Mouse (Mus musculus): Measurements from ENCODE around the gene Cdc5l. TPM values are rescaled to one million over a fixed set of nuclear protein-coding genes. Genes with fewer than 3 reads are reported as not detected.

The Cdc5l gene
- total and polyA plus RNA-seq, 3 experiments, result 7.3 to 40.5 (median 39.4) TPM

GRCm38 (mm10) chr17:45403207-45403606, 30.3 kb downstream of the Cdc5l start:
- Histone ChIP-seq H3K9ac (ENCODE audit: low read depth, low read length) (no peak overlapping the region), H3K4me3 (no peak overlapping the region), H3K27me3 (ENCODE audit: control insufficient read depth, insufficient read depth, low read length) (no peaks in the 10 kb centered on the region), H3K79me2 (replicated peaks; ENCODE audit: control insufficient read depth, insufficient read depth, low read length) (peaks cover 1% of the 10 kb centered on the region), H3K27ac (no peak overlapping the region), H3K4me1 (ENCODE audit: control insufficient read depth, insufficient read depth, low read length) (peaks cover 2% of the 10 kb centered on the region), H3K36me3 (ENCODE audit: control insufficient read depth, insufficient read depth, low read length) (peaks cover 11% of the 10 kb centered on the region)
- intact Hi-C loops (cut with DNase I), result loop anchor here (10.0 kb wide), 1 partner anchor 1138 kb away; no protein-coding TSS in a partner anchor
- WGBS, result 16% methylated on average over 3 of the region's 3 CpGs
- TF ChIP-seq EP300 (IDR thresholded peaks at IDR 0.05; ENCODE audit: insufficient read depth, low read depth, low read length), result no peak
- TF ChIP-seq POLR2A (IDR thresholded peaks at IDR 0.05; ENCODE audit: insufficient read depth, low read depth, low read length), result no peak
- TF ChIP-seq CTCF (IDR thresholded peaks at IDR 0.05), result peak; percentile 88
- no peak for DNase-seq

GRCm38 (mm10) chr17:45402601-45403000, 30.9 kb downstream of the Cdc5l start:
- peaks cover 1% of the 10 kb centered on the region for H3K79me2 ChIP-seq (replicated peaks; ENCODE audit: control insufficient read depth, insufficient read depth, low read length)
- WGBS, result 86% methylated on average over 3 of the region's 3 CpGs
- TF ChIP-seq EP300 (IDR thresholded peaks at IDR 0.05; ENCODE audit: insufficient read depth, low read depth, low read length), result no peak
- TF ChIP-seq POLR2A (IDR thresholded peaks at IDR 0.05; ENCODE audit: insufficient read depth, low read depth, low read length), result no peak
- no peak for TF ChIP-seq CTCF (IDR thresholded peaks at IDR 0.05)
- no peak for DNase-seq
- peaks cover 2% of the 10 kb centered on the region for H3K4me1 ChIP-seq (ENCODE audit: control insufficient read depth, insufficient read depth, low read length)
- intact Hi-C loops (cut with DNase I), result loop anchor here (10.0 kb wide), 1 partner anchor 1138 kb away; no protein-coding TSS in a partner anchor
- no peak overlapping the region for H3K4me3 ChIP-seq
- no peak overlapping the region for H3K9ac ChIP-seq (ENCODE audit: low read depth, low read length)
- H3K36me3 ChIP-seq (ENCODE audit: control insufficient read depth, insufficient read depth, low read length), result peaks cover 10% of the 10 kb centered on the region
- H3K27ac ChIP-seq, result no peak overlapping the region
- no peaks in the 10 kb centered on the region for H3K27me3 ChIP-seq (ENCODE audit: control insufficient read depth, insufficient read depth, low read length)

GRCm38 (mm10) chr17:45402126-45402525, 31.4 kb downstream of the Cdc5l start:
- TF ChIP-seq CTCF (IDR thresholded peaks at IDR 0.05) (no peak), POLR2A (IDR thresholded peaks at IDR 0.05; ENCODE audit: insufficient read depth, low read depth, low read length) (no peak), EP300 (IDR thresholded peaks at IDR 0.05; ENCODE audit: insufficient read depth, low read depth, low read length) (no peak)
- H3K27me3 ChIP-seq (ENCODE audit: control insufficient read depth, insufficient read depth, low read length), result no peaks in the 10 kb centered on the region
- WGBS, result 94% methylated on average over 1 of the region's 1 CpGs
- no peak overlapping the region for H3K27ac ChIP-seq
- peaks cover 1% of the 10 kb centered on the region for H3K79me2 ChIP-seq (replicated peaks; ENCODE audit: control insufficient read depth, insufficient read depth, low read length)
- intact Hi-C loops (cut with DNase I), result loop anchor here (10.0 kb wide), 1 partner anchor 1137 kb away; no protein-coding TSS in a partner anchor
- H3K9ac ChIP-seq (ENCODE audit: low read depth, low read length), result no peak overlapping the region
- peaks cover 2% of the 10 kb centered on the region for H3K4me1 ChIP-seq (ENCODE audit: control insufficient read depth, insufficient read depth, low read length)
- H3K4me3 ChIP-seq, result no peak overlapping the region
- peaks cover 7% of the 10 kb centered on the region for H3K36me3 ChIP-seq (ENCODE audit: control insufficient read depth, insufficient read depth, low read length)
- DNase-seq, result no peak

GRCm38 (mm10) chr17:45401126-45401905, 32.2 kb downstream of the Cdc5l start:
- Histone ChIP-seq H3K27ac (no peak overlapping the region), H3K79me2 (replicated peaks; ENCODE audit: control insufficient read depth, insufficient read depth, low read length) (peaks cover 1% of the 10 kb centered on the region), H3K4me1 (ENCODE audit: control insufficient read depth, insufficient read depth, low read length) (peaks cover 2% of the 10 kb centered on the region), H3K4me3 (no peak overlapping the region), H3K36me3 (ENCODE audit: control insufficient read depth, insufficient read depth, low read length) (peaks cover 4% of the 10 kb centered on the region), H3K27me3 (ENCODE audit: control insufficient read depth, insufficient read depth, low read length) (no peaks in the 10 kb centered on the region), H3K9ac (ENCODE audit: low read depth, low read length) (no peak overlapping the region)
- DNase-seq, result no peak
- TF ChIP-seq POLR2A (IDR thresholded peaks at IDR 0.05; ENCODE audit: insufficient read depth, low read depth, low read length), result no peak
- no peak for TF ChIP-seq EP300 (IDR thresholded peaks at IDR 0.05; ENCODE audit: insufficient read depth, low read depth, low read length)
- TF ChIP-seq CTCF (IDR thresholded peaks at IDR 0.05), result no peak
- intact Hi-C loops (cut with DNase I), result loop anchor here (10.0 kb wide), 1 partner anchor 1137 kb away; no protein-coding TSS in a partner anchor
- WGBS, result 83% methylated on average over 5 of the region's 5 CpGs

GRCm38 (mm10) chr17:45398021-45398420, 35.5 kb downstream of the Cdc5l start:
- DNase-seq, result no peak
- Histone ChIP-seq H3K4me3 (no peak overlapping the region), H3K36me3 (ENCODE audit: control insufficient read depth, insufficient read depth, low read length) (peaks cover 3% of the 10 kb centered on the region), H3K27ac (no peak overlapping the region), H3K4me1 (ENCODE audit: control insufficient read depth, insufficient read depth, low read length) (peaks cover 2% of the 10 kb centered on the region), H3K9ac (ENCODE audit: low read depth, low read length) (no peak overlapping the region), H3K27me3 (ENCODE audit: control insufficient read depth, insufficient read depth, low read length) (no peaks in the 10 kb centered on the region), H3K79me2 (replicated peaks; ENCODE audit: control insufficient read depth, insufficient read depth, low read length) (peaks cover 3% of the 10 kb centered on the region)
- TF ChIP-seq POLR2A (IDR thresholded peaks at IDR 0.05; ENCODE audit: insufficient read depth, low read depth, low read length), result no peak
- no peak for TF ChIP-seq CTCF (IDR thresholded peaks at IDR 0.05)
- 95% methylated on average over 2 of the region's 2 CpGs for WGBS
- intact Hi-C loops (cut with DNase I), result no loop called here

GRCm38 (mm10) chr17:45397541-45397940, 36.0 kb downstream of the Cdc5l start:
- H3K27ac ChIP-seq, result no peak overlapping the region
- H3K4me3 ChIP-seq, result no peak overlapping the region
- TF ChIP-seq POLR2A (IDR thresholded peaks at IDR 0.05; ENCODE audit: insufficient read depth, low read depth, low read length) (no peak), CTCF (IDR thresholded peaks at IDR 0.05) (peak; percentile 53)
- peaks cover 2% of the 10 kb centered on the region for H3K4me1 ChIP-seq (ENCODE audit: control insufficient read depth, insufficient read depth, low read length)
- no peak overlapping the region for H3K9ac ChIP-seq (ENCODE audit: low read depth, low read length)
- DNase-seq, result no peak
- intact Hi-C loops (cut with DNase I), result no loop called here
- 77% methylated on average over 3 of the region's 3 CpGs for WGBS
- peaks cover 3% of the 10 kb centered on the region; the same call in 1 of the 2 replicates for H3K79me2 ChIP-seq (replicated peaks; ENCODE audit: control insufficient read depth, insufficient read depth, low read length)
- H3K36me3 ChIP-seq (ENCODE audit: control insufficient read depth, insufficient read depth, low read length), result peaks cover 2% of the 10 kb centered on the region; the same call in 1 of the 2 replicates
- H3K27me3 ChIP-seq (ENCODE audit: control insufficient read depth, insufficient read depth, low read length), result no peaks in the 10 kb centered on the region

All from heart, adult 2 months (tissue).